Mouse (Mus musculus) lung, postnatal 0 days (tissue): ENCODE measurements around the gene Gpx8. TPM values are rescaled to one million over a fixed set of nuclear protein-coding genes. Genes with fewer than 3 reads are reported as not detected.
A peak's percentile ranks its signal among the peaks of the same experiment; 100 is the strongest.

ENCODE experiments used
- ATAC-seq: fragments of 200-750 bp; cut with Nextera tagmentation; 2 replicates; pipeline ENCODE4 v1.8.0; 2017; ENCODE audit warnings: moderate library complexity
- DNase-seq: peaks from one replicate; pipeline ENCODE4 v3.0.0-alpha.2; 2016; ENCODE audit warnings: low spot score
- H3K27ac ChIP-seq: fragments of 300-500 bp; sonication (generic); 2 replicates; pipeline ENCODE4 v1.5.1; 2014; ENCODE audit warnings: antibody characterized with exemption, mild to moderate bottlenecking, low read length, mixed read lengths
- H3K27me3 ChIP-seq: fragments of 300-500 bp; sonication (generic); replicated peaks from 2 replicates; pipeline ENCODE4 v1.6.1; 2014; ENCODE audit warnings: low read length, mixed read lengths; ENCODE audit not compliant: insufficient read depth
- H3K36me3 ChIP-seq: fragments of 300-500 bp; sonication (generic); 2 replicates; pipeline ENCODE4 v1.6.1; 2014; ENCODE audit warnings: low read length, mixed read lengths; ENCODE audit not compliant: insufficient read depth
- H3K4me1 ChIP-seq: fragments of 300-500 bp; sonication (generic); 2 replicates; pipeline ENCODE4 v1.6.1; 2014; ENCODE audit warnings: antibody characterized with exemption, low read depth, low read length, mixed read lengths; ENCODE audit not compliant: insufficient read depth
- H3K4me2 ChIP-seq: fragments of 300-500 bp; sonication (generic); replicated peaks from 2 replicates; pipeline ENCODE4 v1.6.1; 2014; ENCODE audit warnings: low read depth, mild to moderate bottlenecking, low read length, moderate library complexity, mixed read lengths
- H3K4me3 ChIP-seq: fragments of 300-500 bp; sonication (generic); 2 replicates; pipeline ENCODE4 v1.5.1; 2014; ENCODE audit warnings: low read depth, low read length
- H3K9ac ChIP-seq: fragments of 300-500 bp; sonication (generic); replicated peaks from 2 replicates; pipeline ENCODE4 v1.6.1; 2014; ENCODE audit warnings: low read depth, mild to moderate bottlenecking
- H3K9me3 ChIP-seq: fragments of 300-500 bp; sonication (generic); 2 replicates; pipeline ENCODE4 v1.6.1; 2016; ENCODE audit warnings: low read length, mixed read lengths
- CTCF ChIP-seq: IDR thresholded peaks from 2 replicates; pipeline ENCODE4 v1.5.1; 2016; ENCODE audit warnings: antibody characterized with exemption, mild to moderate bottlenecking
- EP300 ChIP-seq: IDR thresholded peaks from 2 replicates; pipeline ENCODE4 v1.6.1; 2016; ENCODE audit warnings: antibody characterized with exemption, mild to moderate bottlenecking, control low read depth
- WGBS: fragments of 180-500 bp; shearing (Covaris S2); extraction: QIAGEN DNeasy Blood & Tissue Kit; methylation state at CpG from one replicate; pipeline ENCODE4 v1.1.7; 2014; 5-methylcytosine and 5-hydroxymethylcytosine counted together
- polyA plus RNA-seq: library from polyadenylated mRNA; unstranded; fragments of >200 nt; fragmentation: Nextera tagmentation; extraction: Ambion mirVana; gene quantifications from 2 replicates; pipeline ENCODE4 v1.2.1, GENCODE M21; 2015

Gene Gpx8
- polyA plus RNA-seq, 1 experiment from 2014 or later: 132 TPM

GRCm38 (mm10) chr13:113079021-113079420 is 32.8 kb upstream of the Gpx8 start:
- 76% methylated on average over 9 of the region's 9 CpGs for WGBS
- TF ChIP-seq EP300 (no peak), CTCF (no peak)
- H3K27me3 ChIP-seq: no peaks in the 10 kb centered on the region
- H3K27ac ChIP-seq: no peak overlapping the region
- no peak overlapping the region for H3K4me3 ChIP-seq
- H3K36me3 ChIP-seq: no peaks in the 10 kb centered on the region
- no peak overlapping the region for H3K9ac ChIP-seq
- no peak overlapping the region for H3K4me2 ChIP-seq
- H3K9me3 ChIP-seq: no peaks in the 10 kb centered on the region
- ATAC-seq: no peak
- DNase-seq: no peak
- no peaks in the 10 kb centered on the region for H3K4me1 ChIP-seq

DNA sequence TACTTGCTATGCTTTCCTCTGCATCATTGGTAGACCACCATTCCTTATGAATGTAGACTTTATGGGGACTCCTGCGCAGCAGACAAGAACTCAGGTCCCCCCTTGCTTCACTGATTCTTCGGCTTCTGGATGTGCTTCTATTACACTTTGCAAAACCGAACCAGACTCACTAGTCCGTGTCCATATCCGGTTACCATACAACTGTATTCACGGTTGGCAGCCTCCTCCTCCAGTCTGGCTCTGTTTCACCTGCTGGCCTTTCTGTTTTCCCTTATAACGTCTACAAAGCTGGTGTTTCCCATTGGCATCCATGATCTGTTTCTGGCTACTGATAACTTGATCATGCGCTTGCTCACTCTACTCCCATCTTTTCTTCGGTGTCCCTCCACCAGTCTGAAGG is 18.3 kb upstream of the Gpx8 start:
- ATAC-seq (no peak), DNase-seq (no peak)
- no peaks in the 10 kb centered on the region for H3K36me3 ChIP-seq
- H3K4me1 ChIP-seq: no peaks in the 10 kb centered on the region
- no peak overlapping the region for H3K4me3 ChIP-seq
- 85% methylated on average over 9 of the region's 9 CpGs for WGBS
- no peak for TF ChIP-seq EP300
- no peak for TF ChIP-seq CTCF
- no peak overlapping the region for H3K27ac ChIP-seq
- no peak overlapping the region for H3K9ac ChIP-seq
- no peaks in the 10 kb centered on the region for H3K27me3 ChIP-seq
- H3K4me2 ChIP-seq: no peak overlapping the region
- H3K9me3 ChIP-seq: no peaks in the 10 kb centered on the region

DNA sequence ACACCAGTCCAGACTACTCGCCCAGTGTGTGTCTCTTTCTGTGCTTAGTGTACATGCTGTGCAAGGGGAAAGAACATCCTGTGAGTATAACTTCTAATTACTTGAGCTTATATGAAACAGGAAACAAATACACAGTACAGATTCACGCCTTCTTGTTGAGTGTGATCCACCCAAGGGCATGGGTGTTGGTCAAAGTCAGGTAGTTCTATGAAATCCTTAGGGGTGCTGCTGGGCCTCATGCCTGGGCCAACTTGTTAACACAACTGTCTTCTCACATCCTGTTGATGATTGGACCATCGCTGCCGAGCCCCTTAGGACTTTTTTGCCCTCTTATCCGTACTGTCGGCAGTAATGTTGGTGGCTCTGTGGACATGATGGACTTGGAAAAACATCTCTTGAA is 15.5 kb upstream of the Gpx8 start:
- WGBS: 74% methylated on average over 6 of the region's 6 CpGs
- Histone ChIP-seq H3K4me2 (no peak overlapping the region), H3K4me1 (no peaks in the 10 kb centered on the region), H3K9me3 (no peaks in the 10 kb centered on the region), H3K27ac (no peak overlapping the region), H3K9ac (no peak overlapping the region), H3K36me3 (no peaks in the 10 kb centered on the region), H3K4me3 (no peak overlapping the region), H3K27me3 (no peaks in the 10 kb centered on the region)
- ATAC-seq (no peak), DNase-seq (no peak)
- no peak for TF ChIP-seq CTCF
- no peak for TF ChIP-seq EP300

- no peak overlapping the region for H3K4me3 ChIP-seq
- WGBS: 22% methylated on average over 8 of the region's 8 CpGs
- H3K4me2 ChIP-seq: no peak overlapping the region
- TF ChIP-seq CTCF: peak; percentile 61
- no peak for TF ChIP-seq EP300
- no peaks in the 10 kb centered on the region for H3K9me3 ChIP-seq
- no peak overlapping the region for H3K27ac ChIP-seq
- no peaks in the 10 kb centered on the region for H3K36me3 ChIP-seq
- no peak for ATAC-seq
- H3K4me1 ChIP-seq: no peaks in the 10 kb centered on the region
- no peak for DNase-seq
- no peak overlapping the region for H3K9ac ChIP-seq
- no peaks in the 10 kb centered on the region for H3K27me3 ChIP-seq
Observed at GRCm38 (mm10) chr13:113055826-113056225, 9.6 kb upstream of the Gpx8 start.

DNA sequence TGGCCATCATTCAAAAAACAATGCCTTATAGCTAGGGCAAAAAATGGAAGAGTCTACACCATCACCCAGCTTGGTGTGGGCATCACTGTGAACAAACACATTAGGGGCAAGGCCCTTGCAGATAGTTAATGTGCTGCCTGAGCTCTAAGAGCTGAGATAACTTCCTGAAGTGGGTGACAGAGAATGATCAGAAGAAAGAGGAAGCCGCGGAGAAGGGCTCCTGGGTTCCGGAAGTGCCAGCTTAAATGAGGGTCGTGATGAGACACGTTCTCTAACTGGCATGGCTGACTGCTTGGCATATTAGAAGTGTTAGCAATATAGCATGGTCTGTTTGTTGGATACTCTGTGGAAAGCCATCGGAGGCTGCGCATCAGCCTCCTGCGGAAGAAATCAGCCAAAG is 8.0 kb upstream of the Gpx8 start:
- TF ChIP-seq CTCF (no peak), EP300 (no peak)
- Histone ChIP-seq H3K27ac (no peak overlapping the region), H3K4me1 (no peaks in the 10 kb centered on the region), H3K4me3 (no peak overlapping the region), H3K9ac (no peak overlapping the region), H3K27me3 (no peaks in the 10 kb centered on the region), H3K4me2 (no peak overlapping the region), H3K36me3 (no peaks in the 10 kb centered on the region), H3K9me3 (no peaks in the 10 kb centered on the region)
- 79% methylated on average over 8 of the region's 8 CpGs for WGBS
- DNase-seq (no peak), ATAC-seq (no peak)

DNA sequence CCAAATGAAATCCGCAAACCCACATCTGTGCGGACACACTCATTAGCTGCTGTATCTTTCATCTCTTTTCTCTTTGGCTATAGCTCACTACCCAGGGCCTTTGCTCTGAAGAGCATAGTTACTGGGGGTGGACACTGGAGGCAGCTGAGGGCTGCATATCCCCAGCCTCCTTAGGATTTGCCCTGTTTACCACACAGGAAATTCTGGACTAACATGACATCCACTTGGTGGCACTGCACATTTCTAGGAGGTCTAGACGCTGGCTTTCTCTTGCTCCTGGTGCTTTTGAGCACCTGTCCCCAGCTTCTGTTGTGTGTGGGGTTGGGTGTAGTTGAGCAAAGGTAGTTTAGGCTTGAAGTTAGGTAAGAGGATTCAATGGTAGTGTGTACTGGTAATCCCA is 1.4 kb upstream of the Gpx8 start:
- H3K9me3 ChIP-seq: no peaks in the 10 kb centered on the region
- no peaks in the 10 kb centered on the region for H3K36me3 ChIP-seq
- H3K27ac ChIP-seq: no peak overlapping the region
- H3K4me3 ChIP-seq: no peak overlapping the region
- H3K4me2 ChIP-seq: no peak overlapping the region
- DNase-seq: no peak
- H3K27me3 ChIP-seq: no peaks in the 10 kb centered on the region
- ATAC-seq: no peak
- 48% methylated on average over 3 of the region's 3 CpGs for WGBS
- H3K4me1 ChIP-seq: 0 out of 2 replicates have a peak, but pooled peaks cover 6% of the 10 kb centered on the region
- TF ChIP-seq CTCF (peak; percentile 27; the same call in 1 of the 2 replicates), EP300 (no peak)
- H3K9ac ChIP-seq: no peak overlapping the region

DNA sequence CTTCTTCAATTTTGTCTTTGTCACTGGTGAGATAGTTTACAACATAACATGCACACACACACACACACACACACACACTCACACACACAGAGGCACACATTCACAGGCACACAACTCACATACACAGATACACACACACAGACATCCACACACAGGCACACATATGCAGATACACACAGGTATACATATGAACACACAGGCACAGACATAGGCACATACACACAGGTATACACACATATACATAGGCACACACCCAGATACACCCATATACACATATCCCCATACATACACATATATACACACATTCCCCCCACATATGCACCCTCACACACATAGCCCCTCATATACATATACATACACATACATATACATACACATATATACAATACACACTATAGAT is 808 bp upstream of the Gpx8 start:
- no peak overlapping the region for H3K4me2 ChIP-seq
- ATAC-seq (no peak), DNase-seq (no peak)
- no peak overlapping the region for H3K9ac ChIP-seq
- TF ChIP-seq CTCF (no peak), EP300 (no peak)
- H3K4me1 ChIP-seq: 0 out of 2 replicates have a peak, but pooled peaks cover 6% of the 10 kb centered on the region
- no peaks in the 10 kb centered on the region for H3K27me3 ChIP-seq
- H3K9me3 ChIP-seq: no peaks in the 10 kb centered on the region
- H3K36me3 ChIP-seq: no peaks in the 10 kb centered on the region
- no peak overlapping the region for H3K27ac ChIP-seq
- no peak overlapping the region for H3K4me3 ChIP-seq
